In the genomic region with DNA sequence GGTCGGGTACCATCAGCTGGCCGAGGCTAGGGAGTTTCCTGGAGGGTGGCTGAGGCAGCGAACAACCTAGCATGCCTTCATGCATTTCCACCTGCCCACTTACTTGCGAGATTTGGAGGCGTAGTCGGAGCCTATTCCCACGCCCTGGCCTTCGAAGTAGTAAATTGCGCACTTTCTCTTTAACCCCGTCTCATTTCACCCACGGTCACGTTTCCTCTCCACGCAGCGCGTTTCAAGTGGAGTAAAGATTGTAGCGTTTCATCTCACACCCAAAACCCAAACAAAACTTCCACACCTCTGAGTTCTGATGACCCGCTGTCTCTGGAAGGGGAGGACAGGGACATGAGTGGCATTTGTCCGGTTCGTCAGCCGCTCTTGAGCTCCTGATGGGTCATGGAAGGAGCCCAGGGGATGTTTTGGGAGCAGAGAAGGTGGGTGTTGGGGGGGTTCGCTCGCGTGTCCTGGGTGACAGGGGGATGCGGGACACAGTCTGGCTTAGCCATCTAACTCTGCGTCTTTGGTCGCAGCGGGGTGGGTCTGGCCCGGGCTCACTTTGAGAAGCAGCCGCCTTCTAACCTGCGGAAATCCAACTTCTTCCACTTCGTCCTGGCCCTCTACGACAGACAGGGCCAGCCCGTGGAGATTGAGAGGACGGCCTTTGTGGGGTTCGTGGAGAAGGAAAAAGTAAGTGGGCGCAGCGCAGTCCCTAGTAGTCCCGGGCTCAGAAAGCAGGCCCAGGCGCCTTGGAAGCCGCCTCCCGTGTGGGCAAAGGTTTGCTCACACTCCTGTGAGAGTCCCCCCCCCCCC, we compare ENCODE assay signal across 10 mouse cellular contexts. TPM values are rescaled to one million over a fixed set of nuclear protein-coding genes. Genes with fewer than 3 reads are reported as not detected.
A peak's percentile ranks its signal among the peaks of the same experiment; 100 is the strongest.
DNase-seq lines count a peak whose midpoint lies in the region; ATAC-seq lines count a peak whose summit lies in the region.
"Had no signal": no experiment of that assay in that cellular context is flagged by ENCODE, and none has a peak within 500 bp of the region (broad histone marks: within the 10 kb centered on the region; RNA-seq: fewer than 3 reads in every experiment).

No protein-coding gene starts in this region.

- peak overlapping the region; percentile 33; the same call in 1 of the 2 replicates for H3K9ac ChIP-seq in forebrain, embryonic 16.5 days (replicated peaks; ENCODE audit: low read depth, low read length)
- peak overlapping the region; percentile 29; the same call in 1 of the 2 replicates for H3K9ac ChIP-seq in intestine, embryonic 14.5 days (ENCODE audit: low read length)
- H3K9ac ChIP-seq: liver, embryonic 14.5 days had no signal

- peak overlapping the region; percentile 35 for H3K4me2 ChIP-seq in forebrain, embryonic 16.5 days (ENCODE audit: low read length)
- H3K4me2 ChIP-seq in intestine, embryonic 14.5 days (ENCODE audit: low read length) = peak overlapping the region; percentile 74

- no peak for ATAC-seq in forebrain, embryonic 16.5 days
- ATAC-seq in intestine, embryonic 14.5 days (replicated peaks; ENCODE audit: low FRiP score, low TSS enrichment, low read depth) = no peak

- H3K27ac ChIP-seq in forebrain, embryonic 16.5 days (ENCODE audit: low read length) = peak overlapping the region; percentile 31; the same call in 1 of the 2 replicates
- H3K27ac ChIP-seq in intestine, embryonic 14.5 days (ENCODE audit: low read depth) = no peak overlapping the region
- H3K27ac ChIP-seq: liver, embryonic 14.5 days had no signal

- H3K9me3 ChIP-seq in forebrain, embryonic 16.5 days (ENCODE audit: control insufficient read depth, low read length) = 0 out of 2 replicates have a peak, but pooled peaks cover 2% of the 10 kb centered on the region
- H3K9me3 ChIP-seq in intestine, embryonic 14.5 days (ENCODE audit: control insufficient read depth, low read length) = no peaks in the 10 kb centered on the region
- H3K9me3 ChIP-seq: G1E had no signal

- peak; percentile 23 for DNase-seq in gastrocnemius, adult 18-20 months (ENCODE audit: low spot score)
- DNase-seq in gastrocnemius, postnatal 14 days = no peak
- DNase-seq in R1 (ENCODE audit: low read depth, low spot score) = peak; percentile 21
- no peak for DNase-seq in intestine, embryonic 14.5 days (ENCODE audit: low spot score)
- DNase-seq in neural tube, embryonic 10.5 days (ENCODE audit: extremely low spot score, low spot score) = peak; percentile 59
- no peak for DNase-seq in layer of hippocampus, adult 9-11 months
- DNase-seq in adrenal gland, postnatal 36 days = no peak

- H3K36me3 ChIP-seq in forebrain, embryonic 16.5 days (ENCODE audit: control insufficient read depth, insufficient read depth) = no peaks in the 10 kb centered on the region
- H3K36me3 ChIP-seq in intestine, embryonic 14.5 days (ENCODE audit: control insufficient read depth, insufficient read depth, low read length) = no peaks in the 10 kb centered on the region
- H3K36me3 ChIP-seq: G1E had no signal

- H3K27me3 ChIP-seq in forebrain, embryonic 16.5 days (replicated peaks; ENCODE audit: control insufficient read depth, insufficient read depth, low read length) = peaks cover 60% of the 10 kb centered on the region
- H3K27me3 ChIP-seq in intestine, embryonic 14.5 days (replicated peaks; ENCODE audit: control insufficient read depth, insufficient read depth, low read length) = peaks cover 72% of the 10 kb centered on the region

- H3K4me1 ChIP-seq in forebrain, embryonic 16.5 days (replicated peaks; ENCODE audit: control insufficient read depth, insufficient read depth, low read length) = peaks cover 20% of the 10 kb centered on the region
- H3K4me1 ChIP-seq in intestine, embryonic 14.5 days (replicated peaks; ENCODE audit: control insufficient read depth, insufficient read depth, low read length) = peaks cover 8% of the 10 kb centered on the region

- intact Hi-C loops in gastrocnemius, postnatal 14 days (cut with DNase I; ENCODE audit: low total_unique reads) = no loop called here

- peak overlapping the region; percentile 37 for H3K4me3 ChIP-seq in forebrain, embryonic 16.5 days (replicated peaks; ENCODE audit: low read length)
- H3K4me3 ChIP-seq in intestine, embryonic 14.5 days (ENCODE audit: low read depth, low read length) = peak overlapping the region; percentile 49

- 2% methylated on average over 41 of the region's 41 CpGs for WGBS in forebrain, embryonic 16.5 days
- 6% methylated on average over 41 of the region's 41 CpGs for WGBS in intestine, embryonic 14.5 days

RNA-seq across cellular contexts. Expression of gene Ebf1, which starts 3.0 kb away (rescaled TPM):
- total RNA-seq in gastrocnemius, adult 18-20 months (2021) = 1 to 10 TPM; 5.5 to 8.2 TPM
- total RNA-seq in gastrocnemius, postnatal 14 days (2021) = 10 to 100 TPM; 15.8 to 18.3 TPM
- 33.9 and 43.7 TPM in 2 replicates for polyA plus RNA-seq in forebrain, embryonic 16.5 days (2015; fragmentation: Nextera tagmentation; extraction: Ambion mirVana)
- 8.4 and 10.0 TPM in 2 replicates for polyA plus RNA-seq in intestine, embryonic 14.5 days (2014; fragmentation: Nextera tagmentation; extraction: Ambion mirVana)
- total RNA-seq in adrenal gland, postnatal 36 days (2021) = 10 to 100 TPM; 16.8 to 30.3 TPM
- polyA plus RNA-seq: G1E had no signal

Comparison
In these comparisons a context has a peak if more than half of its experiments do, and no peak if none do; other contexts are left out.
1. DNase-seq: peak in gastrocnemius, adult 18-20 months (single experiment), R1 (single experiment) and neural tube, embryonic 10.5 days (single experiment); none in gastrocnemius, postnatal 14 days (single experiment), intestine, embryonic 14.5 days (single experiment), layer of hippocampus, adult 9-11 months (single experiment) and adrenal gland, postnatal 36 days (0 of 2).